Comparison of ENCODE assay signal across 9 mouse cellular contexts in genomic region chr1:152019196-152019595, GRCm38 (mm10).
A peak's percentile ranks its signal among the peaks of the same experiment; 100 is the strongest.
DNase-seq lines count a peak whose midpoint lies in the region; ATAC-seq and TF ChIP-seq lines count a peak whose summit lies in the region.
"Had no signal": no experiment of that assay in that cellular context is flagged by ENCODE, and none has a peak within 500 bp of the region (broad histone marks: within the 10 kb centered on the region; RNA-seq: fewer than 3 reads in every experiment).

No protein-coding gene starts in this region.

- H3K9ac ChIP-seq in liver, embryonic 14.5 days (replicated peaks): no peak overlapping the region
- no peak overlapping the region for H3K9ac ChIP-seq in stomach, embryonic 16.5 days (ENCODE audit: low read length)
- H3K9ac ChIP-seq: embryonic facial prominence, embryonic 12.5 days had no signal

- H3K4me3 ChIP-seq in liver, embryonic 14.5 days (ENCODE audit: insufficient read depth in 1 of 2, low read depth in 2 of 2, low read length in 2 of 2): no peak overlapping the region
- no peak overlapping the region for H3K4me3 ChIP-seq in stomach, embryonic 16.5 days (replicated peaks; ENCODE audit: low read length)
- H3K4me3 ChIP-seq: embryonic facial prominence, embryonic 12.5 days had no signal

- 13% methylated on average over 5 of the region's 5 CpGs for WGBS in liver, embryonic 14.5 days (ENCODE audit: insufficient replicate concordance)
- WGBS in stomach, embryonic 16.5 days: 31% methylated on average over 5 of the region's 5 CpGs

- H3K4me2 ChIP-seq in liver, embryonic 14.5 days (ENCODE audit: low read depth): no peak overlapping the region
- no peak overlapping the region for H3K4me2 ChIP-seq in stomach, embryonic 16.5 days (ENCODE audit: low read depth, low read length)
- H3K4me2 ChIP-seq: embryonic facial prominence, embryonic 12.5 days had no signal

- H3K27ac ChIP-seq in liver, embryonic 14.5 days: no peak overlapping the region
- H3K27ac ChIP-seq in stomach, embryonic 16.5 days (ENCODE audit: low read length): no peak overlapping the region
- H3K27ac ChIP-seq: embryonic facial prominence, embryonic 12.5 days had no signal

- no peaks in the 10 kb centered on the region for H3K9me3 ChIP-seq in liver, embryonic 14.5 days (ENCODE audit: control insufficient read depth, low read length)
- no peaks in the 10 kb centered on the region for H3K9me3 ChIP-seq in stomach, embryonic 16.5 days (replicated peaks; ENCODE audit: control insufficient read depth, low read length)
- H3K9me3 ChIP-seq: embryonic facial prominence, embryonic 12.5 days had no signal

- no peaks in the 10 kb centered on the region for H3K36me3 ChIP-seq in liver, embryonic 14.5 days (replicated peaks; ENCODE audit: control insufficient read depth, insufficient read depth, low read depth)
- H3K36me3 ChIP-seq in stomach, embryonic 16.5 days (ENCODE audit: control insufficient read depth, insufficient read depth, low read length): no peaks in the 10 kb centered on the region

- no peak for TF ChIP-seq EP300 in liver, embryonic 14.5 days (IDR thresholded peaks at IDR 0.05; ENCODE audit: low read depth)

- 0 out of 2 replicates have a peak, but pooled peaks have one; percentile 21 for ATAC-seq in liver, embryonic 14.5 days (ENCODE audit: insufficient read depth)
- peak; percentile 62; the same call in 1 of the 2 replicates for ATAC-seq in stomach, embryonic 16.5 days (ENCODE audit: insufficient read depth, low FRiP score)

- H3K4me1 ChIP-seq in liver, embryonic 14.5 days (replicated peaks; ENCODE audit: control insufficient read depth in 2 of 2, insufficient read depth in 2 of 2, low read length in 1 of 2): peaks cover 0 to 16% of the 10 kb centered on the region in 2 experiments; a peak in 2 of 4 replicates
- H3K4me1 ChIP-seq in stomach, embryonic 16.5 days (ENCODE audit: control insufficient read depth, insufficient read depth, low read length): peaks cover 10% of the 10 kb centered on the region

- no peak for TF ChIP-seq CTCF in liver, embryonic 14.5 days (IDR thresholded peaks at IDR 0.05; ENCODE audit: low read depth)

- no peaks in the 10 kb centered on the region for H3K27me3 ChIP-seq in liver, embryonic 14.5 days (ENCODE audit: control insufficient read depth, insufficient read depth, low read length)
- no peaks in the 10 kb centered on the region for H3K27me3 ChIP-seq in stomach, embryonic 16.5 days (ENCODE audit: control insufficient read depth, insufficient read depth, low read length)
- H3K27me3 ChIP-seq: embryonic facial prominence, embryonic 12.5 days had no signal

- DNase-seq in 3T3-L1 (ENCODE audit: low read depth, low spot score): peak; percentile 17
- DNase-seq in B cell, adult 2 months: peak; percentile 4 to 6
- peak; percentile 43 for DNase-seq in heart, postnatal 4 days
- peak in 1 of 3 experiments; percentile 22 for DNase-seq in liver, embryonic 14.5 days (ENCODE audit: low read depth in 3 of 3, low spot score in 3 of 3)
- DNase-seq in left cerebral cortex, adult 11 months (ENCODE audit: low spot score): no peak
- no peak for DNase-seq in right cerebral cortex, adult 2 months (ENCODE audit: low spot score in 2 of 2)
- DNase-seq in urinary bladder, adult 18-20 months (ENCODE audit: low spot score in 2 of 2): no peak

Comparison
In these comparisons a context has a peak if more than half of its experiments do, and no peak if none do; other contexts are left out.
1. DNase-seq: peak in 3T3-L1 (single experiment), B cell, adult 2 months (2 of 2) and heart, postnatal 4 days (single experiment); none in left cerebral cortex, adult 11 months (single experiment), right cerebral cortex, adult 2 months (0 of 2) and urinary bladder, adult 18-20 months (0 of 2).